Comparison of ENCODE assay signal across 8 mouse cellular contexts in genomic region chr19:23056851-23057707, GRCm38 (mm10).
A peak's percentile ranks its signal among the peaks of the same experiment; 100 is the strongest.
DNase-seq lines count a peak whose midpoint lies in the region; ATAC-seq and TF ChIP-seq lines count a peak whose summit lies in the region.

No protein-coding gene starts in this region.

- no peak for TF ChIP-seq CTCF in left cerebral cortex, adult 2 months (IDR thresholded peaks at IDR 0.05)

- DNase-seq in adrenal gland, postnatal 10 days = peak; percentile 84
- DNase-seq in embryo, embryonic 11.5 days (ENCODE audit: low read depth, low spot score) = peak; percentile 49
- DNase-seq in gastrocnemius, postnatal 4 days (ENCODE audit: low spot score in 2 of 2) = peak; percentile 47 to 80
- DNase-seq in left cerebral cortex, adult 2 months (ENCODE audit: extremely low spot score in 1 of 2, low spot score in 2 of 2) = peak; percentile 71 to 76
- peak; percentile 93 for DNase-seq in lung, postnatal 25 days (ENCODE audit: low spot score)
- DNase-seq in retina, postnatal 1 day = peak; percentile 73
- DNase-seq in urinary bladder, postnatal 14 days (ENCODE audit: low spot score) = peak; percentile 86

- intact Hi-C loops in left cerebral cortex, adult 2 months (cut with DNase I) = loop anchor here (1.0 to 5.0 kb wide), 4 partner anchors 78 to 141 kb away; no protein-coding TSS in a partner anchor

- peak overlapping the region; percentile 37 for H3K4me3 ChIP-seq in left cerebral cortex, adult 2 months

- peak overlapping the region; percentile 93 for H3K27ac ChIP-seq in left cerebral cortex, adult 2 months

- ATAC-seq in inflammation-experienced regulatory T-cells, adult 6 months = peak; percentile 67

Comparison
In these comparisons a context has a peak if more than half of its experiments do, and no peak if none do; other contexts are left out.
1. Peak in every context shown above with its lines: DNase-seq, ATAC-seq, H3K4me3 ChIP-seq and H3K27ac ChIP-seq.